Mouse (Mus musculus) E14TG2a.4 (cell line): ENCODE data around the gene Slc35f3.

Source experiments
- CTCF ChIP-seq: conservative IDR thresholded peaks from 2 replicates; pipeline ENCODE4 v1.5.1; 2014; ENCODE audit warnings: low read length
- NANOG ChIP-seq: IDR thresholded peaks from 2 replicates; pipeline ENCODE4 v1.6.1; 2014; ENCODE audit warnings: borderline replicate concordance, low read length, mixed read lengths

DNA sequence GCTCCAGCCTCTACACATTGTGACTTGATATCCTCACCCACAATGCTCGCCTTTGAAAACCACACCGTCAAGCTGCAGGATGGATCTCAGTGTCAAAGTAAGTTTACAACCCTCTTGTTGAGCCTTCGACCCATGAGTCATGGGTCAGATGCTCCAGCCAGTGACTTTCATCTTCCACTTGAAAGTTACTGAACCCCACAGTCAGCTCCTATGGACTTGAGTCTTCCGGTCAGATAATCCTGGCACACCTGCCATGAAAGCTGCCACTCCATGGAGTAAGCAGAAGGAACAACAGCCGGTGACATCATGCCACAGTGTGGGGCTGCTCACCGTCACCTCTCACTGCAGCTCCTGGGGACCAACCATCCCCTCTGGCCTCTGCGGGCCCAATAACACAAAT lies 82.9 kb downstream of the Slc35f3 start:
- TF ChIP-seq CTCF = no peak
- TF ChIP-seq NANOG = no peak
